Mouse (Mus musculus): ENCODE results near the gene Ncor1. TPM values are rescaled to one million over a fixed set of nuclear protein-coding genes. Genes with fewer than 3 reads are reported as not detected.

The Ncor1 gene
- polyA plus RNA-seq (2015; fragmentation: Nextera tagmentation; extraction: Ambion mirVana) = 81.7 and 84.1 TPM in 2 replicates

GRCm38 (mm10) chr11:62458276-62458724, at the start of gene Ncor1, which contains the start of gene Pigl:
Ncor1 (minus strand) TSS chr11:62458541.
Pigl (plus strand) TSS chr11:62458460.

GRCm38 (mm10) chr11:62280675-62281600, 177.4 kb downstream of the Ncor1 start, which contains the start of the genes Zswim7 and Ttc19:
Zswim7 (minus strand) TSS chr11:62281375.
Ttc19 (plus strand) TSS chr11:62281473.

Other genes starting within 250 kb of the Ncor1 start
- gene Adora2b, start 209.6 kb downstream of the Ncor1 start, polyA plus RNA-seq (2015; fragmentation: Nextera tagmentation; extraction: Ambion mirVana) = 2.5 and 2.8 TPM in 2 replicates
- 22.5 and 23.3 TPM in 2 replicates for gene Zswim7, start 177.2 kb downstream of the Ncor1 start, polyA plus RNA-seq (2015; fragmentation: Nextera tagmentation; extraction: Ambion mirVana)
- 11.4 and 12.7 TPM in 2 replicates for gene Ttc19, start 177.1 kb downstream of the Ncor1 start, polyA plus RNA-seq (2015; fragmentation: Nextera tagmentation; extraction: Ambion mirVana)
- 4.4 TPM in 2 replicates for gene Pigl, start 81 bp downstream of the Ncor1 start, polyA plus RNA-seq (2015; fragmentation: Nextera tagmentation; extraction: Ambion mirVana)
- gene Cenpv, start 80.7 kb upstream of the Ncor1 start, polyA plus RNA-seq (2015; fragmentation: Nextera tagmentation; extraction: Ambion mirVana) = 14.1 and 17.5 TPM in 2 replicates
- gene Ubb, start 92.6 kb upstream of the Ncor1 start, polyA plus RNA-seq (2015; fragmentation: Nextera tagmentation; extraction: Ambion mirVana) = 2,098 and 2,277 TPM in 2 replicates
- gene Trpv2, start 115.9 kb upstream of the Ncor1 start, polyA plus RNA-seq (2015; fragmentation: Nextera tagmentation; extraction: Ambion mirVana) = 3.5 and 5.6 TPM in 2 replicates
- gene Lrrc75a, start 190.0 kb upstream of the Ncor1 start, polyA plus RNA-seq (2015; fragmentation: Nextera tagmentation; extraction: Ambion mirVana) = 16.4 and 17.5 TPM in 2 replicates
- 25.1 and 25.6 TPM in 2 replicates for gene Mmgt2, start 190.1 kb upstream of the Ncor1 start, polyA plus RNA-seq (2015; fragmentation: Nextera tagmentation; extraction: Ambion mirVana)